8 mouse cellular contexts compared by ENCODE assay signal in genomic region chr8:95427594-95428535, GRCm38 (mm10). TPM values are rescaled to one million over a fixed set of nuclear protein-coding genes. Genes with fewer than 3 reads are reported as not detected.
DNase-seq lines count a peak whose midpoint lies in the region; ATAC-seq and TF ChIP-seq lines count a peak whose summit lies in the region.

No protein-coding gene starts in this region.

- H3K4me2 ChIP-seq in intestine, postnatal 0 days (replicated peaks; ENCODE audit: low read depth) = peak overlapping the region; percentile 60
- H3K4me2 ChIP-seq in limb, embryonic 14.5 days (replicated peaks; ENCODE audit: low read depth, low read length, severe bottlenecking) = no peak overlapping the region
- H3K4me2 ChIP-seq in midbrain, embryonic 15.5 days = peak overlapping the region; percentile 31

- no peak for TF ChIP-seq POLR2A in limb, embryonic 14.5 days (IDR thresholded peaks at IDR 0.05; ENCODE audit: borderline replicate concordance, extremely low read depth, insufficient read depth, insufficient read length)

- no peaks in the 10 kb centered on the region for H3K27me3 ChIP-seq in embryonic facial prominence, embryonic 10.5 days (replicated peaks; ENCODE audit: low read depth, poor library complexity, severe bottlenecking)
- no peaks in the 10 kb centered on the region for H3K27me3 ChIP-seq in intestine, postnatal 0 days (replicated peaks; ENCODE audit: control insufficient read depth, insufficient read depth, low read length)
- no peaks in the 10 kb centered on the region for H3K27me3 ChIP-seq in limb, embryonic 14.5 days (ENCODE audit: control insufficient read depth, insufficient read depth, low read length)
- no peaks in the 10 kb centered on the region for H3K27me3 ChIP-seq in midbrain, embryonic 15.5 days (replicated peaks)

- peak; percentile 95 for TF ChIP-seq CTCF in intestine, postnatal 0 days (IDR thresholded peaks at IDR 0.05; ENCODE audit: low read depth)

- peaks cover 16% of the 10 kb centered on the region for H3K36me3 ChIP-seq in embryonic facial prominence, embryonic 10.5 days (replicated peaks)
- peaks cover 2% of the 10 kb centered on the region for H3K36me3 ChIP-seq in intestine, postnatal 0 days (ENCODE audit: control insufficient read depth, insufficient read depth)
- H3K36me3 ChIP-seq in limb, embryonic 14.5 days (ENCODE audit: control insufficient read depth, insufficient read depth, low read length) = peaks cover 1% of the 10 kb centered on the region; the same call in 1 of the 2 replicates
- H3K36me3 ChIP-seq in midbrain, embryonic 15.5 days (replicated peaks) = peaks cover 2% of the 10 kb centered on the region

- H3K4me1 ChIP-seq in embryonic facial prominence, embryonic 10.5 days = peaks cover 49% of the 10 kb centered on the region
- H3K4me1 ChIP-seq in intestine, postnatal 0 days (replicated peaks; ENCODE audit: control insufficient read depth, insufficient read depth, low read length) = peaks cover 28% of the 10 kb centered on the region
- peaks cover 36% of the 10 kb centered on the region for H3K4me1 ChIP-seq in limb, embryonic 14.5 days (ENCODE audit: control insufficient read depth, insufficient read depth, low read length)
- peaks cover 66% of the 10 kb centered on the region for H3K4me1 ChIP-seq in midbrain, embryonic 15.5 days

- H3K4me3 ChIP-seq in embryonic facial prominence, embryonic 10.5 days = no peak overlapping the region
- 0 out of 2 replicates have a peak overlapping the region, but pooled peaks have one; percentile 16 for H3K4me3 ChIP-seq in intestine, postnatal 0 days (ENCODE audit: low read depth, low read length)
- no peak overlapping the region for H3K4me3 ChIP-seq in limb, embryonic 14.5 days (replicated peaks; ENCODE audit: low read length)
- H3K4me3 ChIP-seq in midbrain, embryonic 15.5 days = no peak overlapping the region

- peak overlapping the region; percentile 55 for H3K27ac ChIP-seq in embryonic facial prominence, embryonic 10.5 days (replicated peaks)
- H3K27ac ChIP-seq in intestine, postnatal 0 days (ENCODE audit: low read depth, low read length) = peak overlapping the region; percentile 66
- H3K27ac ChIP-seq in limb, embryonic 14.5 days (replicated peaks; ENCODE audit: low read depth, low read length) = peak overlapping the region; percentile 14
- peak overlapping the region; percentile 74 for H3K27ac ChIP-seq in midbrain, embryonic 15.5 days

- WGBS in embryonic facial prominence, embryonic 10.5 days = 41% methylated on average over 12 of the region's 12 CpGs
- 11% methylated on average over 12 of the region's 12 CpGs for WGBS in intestine, postnatal 0 days
- WGBS in limb, embryonic 14.5 days = 33% methylated on average over 12 of the region's 12 CpGs
- 35% methylated on average over 12 of the region's 12 CpGs for WGBS in midbrain, embryonic 15.5 days

- H3K9me3 ChIP-seq in embryonic facial prominence, embryonic 10.5 days = no peaks in the 10 kb centered on the region
- H3K9me3 ChIP-seq in intestine, postnatal 0 days (ENCODE audit: control insufficient read depth) = no peaks in the 10 kb centered on the region
- no peaks in the 10 kb centered on the region for H3K9me3 ChIP-seq in limb, embryonic 14.5 days (ENCODE audit: control insufficient read depth, low read length)
- no peaks in the 10 kb centered on the region for H3K9me3 ChIP-seq in midbrain, embryonic 15.5 days

- peak; percentile 86 for DNase-seq in A20 (ENCODE audit: low read depth, low spot score)
- peak; percentile 67 to 70 for DNase-seq in adrenal gland, adult 18-20 months (ENCODE audit: low spot score in 2 of 2)
- DNase-seq in embryonic facial prominence, embryonic 10.5 days (ENCODE audit: low spot score) = peak; percentile 73
- peak; percentile 98 for DNase-seq in heart, adult 11 months
- peak; percentile 87 for DNase-seq in limb, embryonic 14.5 days (ENCODE audit: low spot score)
- peak; percentile 36 to 61 for DNase-seq in spleen, postnatal 14 days (ENCODE audit: low spot score in 2 of 2)

- H3K9ac ChIP-seq in intestine, postnatal 0 days (ENCODE audit: low read depth, low read length) = no peak overlapping the region
- no peak overlapping the region for H3K9ac ChIP-seq in limb, embryonic 14.5 days (ENCODE audit: low read depth, low read length, severe bottlenecking)
- H3K9ac ChIP-seq in midbrain, embryonic 15.5 days = no peak overlapping the region; the same call in 1 of the 2 replicates

- peak; percentile 74 for ATAC-seq in intestine, postnatal 0 days
- no peak for ATAC-seq in limb, embryonic 14.5 days (ENCODE audit: low FRiP score, low read depth)
- peak; percentile 48 for ATAC-seq in midbrain, embryonic 15.5 days (replicated peaks)

RNA-seq across cellular contexts. Expression of gene Cfap20, which starts 6.8 kb away (rescaled TPM):
- total RNA-seq in adrenal gland, adult 18-20 months (2021) = 10 to 100 TPM; 25.8 to 33.6 TPM
- polyA plus RNA-seq in embryonic facial prominence, embryonic 10.5 days (2016; fragmentation: Nextera tagmentation; extraction: Ambion mirVana) = 141 and 148 TPM in 2 replicates
- polyA plus RNA-seq in intestine, postnatal 0 days (2015; fragmentation: Nextera tagmentation; extraction: Ambion mirVana) = 61.5 and 62.2 TPM in 2 replicates
- 154 and 161 TPM in 2 replicates for polyA plus RNA-seq in limb, embryonic 14.5 days (2012; rRNA removed)
- polyA plus RNA-seq in limb, embryonic 14.5 days (2014; fragmentation: Nextera tagmentation; extraction: Ambion mirVana) = 158 and 168 TPM in 2 replicates
- polyA plus RNA-seq in midbrain, embryonic 15.5 days (2015; fragmentation: Nextera tagmentation; extraction: Ambion mirVana) = 120 and 121 TPM in 2 replicates

Comparison
In these comparisons a context has a peak if more than half of its experiments do, and no peak if none do; other contexts are left out.
1. H3K27ac ChIP-seq: peak in every context shown above with its lines; median percentile 74 in midbrain, embryonic 15.5 days; 66 in intestine, postnatal 0 days; 55 in embryonic facial prominence, embryonic 10.5 days; 14 in limb, embryonic 14.5 days.